Mouse (Mus musculus): ENCODE data around the gene Cit. TPM values are rescaled to one million over a fixed set of nuclear protein-coding genes. Genes with fewer than 3 reads are reported as not detected.

The Cit gene
- total and polyA plus RNA-seq, 3 experiments = 21.5 to 32.9 (median 24.1) TPM

GRCm38 (mm10) chr5:115918597-115919351 is 73.7 kb downstream of the Cit start (continued):
- no peak for TF ChIP-seq E2F4 (IDR thresholded peaks at IDR 0.05; ENCODE audit: borderline replicate concordance, low read depth, low read length)
- TF ChIP-seq NELFE (IDR thresholded peaks at IDR 0.05; ENCODE audit: low read depth, low read length) = no peak
- TF ChIP-seq ZNF384 (IDR thresholded peaks at IDR 0.05; ENCODE audit: low read depth, low read length) = peak; percentile 50; the same call in 1 of the 2 replicates
- peak; percentile 66 for TF ChIP-seq MXI1 (IDR thresholded peaks at IDR 0.05; ENCODE audit: low read depth, low read length)
- TF ChIP-seq KAT2A (conservative IDR thresholded peaks at IDR 0.05; ENCODE audit: low read depth, low read length) = no peak
- TF ChIP-seq ETS1 (IDR thresholded peaks at IDR 0.05; ENCODE audit: low read depth, low read length) = peak; percentile 66; the same call in 1 of the 2 replicates
- peak; percentile 62 for TF ChIP-seq RCOR1 (IDR thresholded peaks at IDR 0.05; ENCODE audit: low read depth, low read length)
- TF ChIP-seq GATA1 (IDR thresholded peaks at IDR 0.05; ENCODE audit: low read depth, low read length) = peak; percentile 80
- TF ChIP-seq ZKSCAN1 (IDR thresholded peaks at IDR 0.05; ENCODE audit: low read depth, low read length) = no peak; the same call in 1 of the 2 replicates
- TF ChIP-seq TAL1 (IDR thresholded peaks at IDR 0.05; ENCODE audit: low read length) = peak; percentile 88
- TF ChIP-seq TBP (IDR thresholded peaks at IDR 0.05; ENCODE audit: low read depth, low read length) = peak; percentile 35; the same call in 1 of the 2 replicates

GRCm38 (mm10) chr5:115921990-115922389 is 76.9 kb downstream of the Cit start:
- Histone ChIP-seq H3K27ac (ENCODE audit: control insufficient read depth, low read depth, low read length) (no peak overlapping the region), H3K9ac (ENCODE audit: control insufficient read depth, low read depth, low read length, poor library complexity, severe bottlenecking) (no peak overlapping the region), H3K4me3 (ENCODE audit: control insufficient read depth in 1 of 2, insufficient read depth in 1 of 2, low read depth in 2 of 2, low read length in 2 of 2) (no peak overlapping the region), H3K79me2 (ENCODE audit: control insufficient read depth, insufficient read depth, low read length, poor library complexity) (no peaks in the 10 kb centered on the region), H3K9me3 (replicated peaks; ENCODE audit: insufficient read depth, low read length) (no peaks in the 10 kb centered on the region), H3K4me1 (ENCODE audit: control insufficient read depth in 1 of 2, insufficient read depth in 2 of 2, low read length in 2 of 2) (peaks cover 9 to 19% of the 10 kb centered on the region in 2 experiments), H3K36me3 (ENCODE audit: control insufficient read depth in 1 of 2, insufficient read depth in 2 of 2, low read length in 2 of 2) (peaks cover 3 to 16% of the 10 kb centered on the region in 2 experiments; a peak in 3 of 4 replicates), H3K27me3 (ENCODE audit: control insufficient read depth in 1 of 2, insufficient read depth in 2 of 2, low read length in 2 of 2) (no peaks in the 10 kb centered on the region)
- TF ChIP-seq MAZ (IDR thresholded peaks at IDR 0.05; ENCODE audit: low read depth, low read length) (no peak), MYC (IDR thresholded peaks at IDR 0.05; ENCODE audit: low read depth, low read length) (no peak), MEF2A (IDR thresholded peaks at IDR 0.05; ENCODE audit: extremely low read depth, insufficient replicate concordance, low read depth, low read length, poor library complexity, severe bottlenecking) (no peak), E2F4 (IDR thresholded peaks at IDR 0.05; ENCODE audit: borderline replicate concordance, low read depth, low read length) (no peak), RCOR1 (IDR thresholded peaks at IDR 0.05; ENCODE audit: low read depth, low read length) (no peak)
- no peak for DNase-seq (ENCODE audit: low read depth, low spot score)

- no peak overlapping the region for H3K4me3 ChIP-seq (ENCODE audit: control insufficient read depth in 1 of 2, insufficient read depth in 1 of 2, low read depth in 2 of 2, low read length in 2 of 2)
- H3K9ac ChIP-seq (ENCODE audit: control insufficient read depth, low read depth, low read length, poor library complexity, severe bottlenecking) = no peak overlapping the region
- H3K4me1 ChIP-seq (ENCODE audit: control insufficient read depth in 1 of 2, insufficient read depth in 2 of 2, low read length in 2 of 2) = no peaks in the 10 kb centered on the region
- no peak for DNase-seq (ENCODE audit: low read depth, low spot score)
- no peak for TF ChIP-seq MXI1 (IDR thresholded peaks at IDR 0.05; ENCODE audit: low read depth, low read length)
- no peak for TF ChIP-seq POLR2A (IDR thresholded peaks at IDR 0.05; ENCODE audit: control insufficient read depth in 1 of 2, insufficient read depth in 1 of 2, low read depth in 1 of 2, low read length in 2 of 2, poor library complexity in 1 of 2)
- TF ChIP-seq E2F4 (IDR thresholded peaks at IDR 0.05; ENCODE audit: borderline replicate concordance, low read depth, low read length) = no peak
- no peak for TF ChIP-seq MAX (IDR thresholded peaks at IDR 0.05; ENCODE audit: low read length)
- TF ChIP-seq ETS1 (IDR thresholded peaks at IDR 0.05; ENCODE audit: low read depth, low read length) = no peak
- TF ChIP-seq MAZ (IDR thresholded peaks at IDR 0.05; ENCODE audit: low read depth, low read length) = no peak
- no peak for TF ChIP-seq SIN3A (IDR thresholded peaks at IDR 0.05; ENCODE audit: low read length)
- TF ChIP-seq USF2 (IDR thresholded peaks at IDR 0.05; ENCODE audit: borderline replicate concordance in 1 of 2, insufficient read depth in 1 of 2, low read depth in 1 of 2, low read length in 2 of 2) = no peak
- TF ChIP-seq TBP (IDR thresholded peaks at IDR 0.05; ENCODE audit: low read depth, low read length) = no peak
- no peak for TF ChIP-seq BHLHE40 (IDR thresholded peaks at IDR 0.05; ENCODE audit: borderline replicate concordance, low read depth, low read length)
- TF ChIP-seq JUND (IDR thresholded peaks at IDR 0.05; ENCODE audit: low read depth, low read length) = no peak
- no peak for TF ChIP-seq MYB (IDR thresholded peaks at IDR 0.05; ENCODE audit: low read depth, low read length)
- no peak for TF ChIP-seq TAL1 (IDR thresholded peaks at IDR 0.05; ENCODE audit: low read length)
- no peak for TF ChIP-seq EP300 (IDR thresholded peaks at IDR 0.05; ENCODE audit: low read depth in 1 of 2, low read length in 2 of 2)
- no peak for TF ChIP-seq NRF1 (IDR thresholded peaks at IDR 0.05; ENCODE audit: insufficient read depth, low read depth, low read length, poor library complexity, severe bottlenecking)
- H3K79me2 ChIP-seq (ENCODE audit: control insufficient read depth, insufficient read depth, low read length, poor library complexity) = no peaks in the 10 kb centered on the region
- no peaks in the 10 kb centered on the region for H3K27me3 ChIP-seq (ENCODE audit: control insufficient read depth in 1 of 2, insufficient read depth in 2 of 2, low read length in 2 of 2)
- H3K27ac ChIP-seq (ENCODE audit: control insufficient read depth, low read depth, low read length) = no peak overlapping the region
- no peaks in the 10 kb centered on the region for H3K9me3 ChIP-seq (replicated peaks; ENCODE audit: insufficient read depth, low read length)
- peaks cover 0 to 8% of the 10 kb centered on the region in 2 experiments; a peak in 1 of 4 replicates for H3K36me3 ChIP-seq (ENCODE audit: control insufficient read depth in 1 of 2, insufficient read depth in 2 of 2, low read length in 2 of 2)
Measured at GRCm38 (mm10) chr5:115924946-115925345, 79.9 kb downstream of the Cit start.

All from MEL (cell line).